Mouse (Mus musculus): ENCODE results near the gene Ttk. TPM values are rescaled to one million over a fixed set of nuclear protein-coding genes. Genes with fewer than 3 reads are reported as not detected.
A peak's percentile ranks its signal among the peaks of the same experiment; 100 is the strongest.

Gene Ttk
- 2.9 and 7.3 TPM in 2 replicates for polyA plus RNA-seq (2014; fragmentation: Nextera tagmentation; extraction: Ambion mirVana)

GRCm38 (mm10) chr9:83833811-83834747, at the start of gene Ttk:
Gene Ttk (plus strand): TSS chr9:83834689.
- ATAC-seq (ENCODE audit: low FRiP score, low TSS enrichment): peak; percentile 99
- DNase-seq: peak; percentile 96
- under 1% methylated on average over 38 of the region's 38 CpGs for WGBS
- Histone ChIP-seq H3K4me3 (replicated peaks; ENCODE audit: low read depth, low read length) (peak within 1 kb of the TSS; percentile 66), H3K4me1 (ENCODE audit: control insufficient read depth, insufficient read depth, low read length) (no peaks in the 10 kb centered on the region; the same call in 1 of the 2 replicates), H3K9ac (replicated peaks; ENCODE audit: low read length) (peak within 1 kb of the TSS; percentile 64), H3K36me3 (ENCODE audit: control insufficient read depth, insufficient read depth, low read length) (no peaks in the 10 kb centered on the region), H3K9me3 (ENCODE audit: control insufficient read depth, low read length) (no peaks in the 10 kb centered on the region), H3K4me2 (ENCODE audit: low read length) (peak within 1 kb of the TSS; percentile 89), H3K27ac (replicated peaks; ENCODE audit: low read depth, low read length) (peak within 1 kb of the TSS; percentile 97), H3K27me3 (ENCODE audit: control insufficient read depth, insufficient read depth, low read length) (no peaks in the 10 kb centered on the region)

GRCm38 (mm10) chr9:83785501-83785900, 49.0 kb upstream of the Ttk start:
- 74% methylated on average over 1 of the region's 1 CpGs for WGBS
- ATAC-seq (ENCODE audit: low FRiP score, low TSS enrichment): no peak
- H3K9ac ChIP-seq (replicated peaks; ENCODE audit: low read length): no peak overlapping the region
- peaks cover 52% of the 10 kb centered on the region for H3K36me3 ChIP-seq (ENCODE audit: control insufficient read depth, insufficient read depth, low read length)
- H3K9me3 ChIP-seq (ENCODE audit: control insufficient read depth, low read length): no peaks in the 10 kb centered on the region
- no peak overlapping the region for H3K4me3 ChIP-seq (replicated peaks; ENCODE audit: low read depth, low read length)
- no peak overlapping the region for H3K4me2 ChIP-seq (ENCODE audit: low read length)
- no peak for DNase-seq
- H3K27ac ChIP-seq (replicated peaks; ENCODE audit: low read depth, low read length): no peak overlapping the region
- no peaks in the 10 kb centered on the region for H3K27me3 ChIP-seq (ENCODE audit: control insufficient read depth, insufficient read depth, low read length)
- H3K4me1 ChIP-seq (ENCODE audit: control insufficient read depth, insufficient read depth, low read length): no peaks in the 10 kb centered on the region

- H3K27me3 ChIP-seq (ENCODE audit: control insufficient read depth, insufficient read depth, low read length): no peaks in the 10 kb centered on the region
- no peak overlapping the region for H3K9ac ChIP-seq (replicated peaks; ENCODE audit: low read length)
- peaks cover 28% of the 10 kb centered on the region for H3K36me3 ChIP-seq (ENCODE audit: control insufficient read depth, insufficient read depth, low read length)
- H3K4me1 ChIP-seq (ENCODE audit: control insufficient read depth, insufficient read depth, low read length): no peaks in the 10 kb centered on the region
- no peaks in the 10 kb centered on the region for H3K9me3 ChIP-seq (ENCODE audit: control insufficient read depth, low read length)
- WGBS: 97% methylated on average over 6 of the region's 6 CpGs
- DNase-seq: no peak
- H3K4me3 ChIP-seq (replicated peaks; ENCODE audit: low read depth, low read length): no peak overlapping the region
- no peak for ATAC-seq (ENCODE audit: low FRiP score, low TSS enrichment)
- H3K27ac ChIP-seq (replicated peaks; ENCODE audit: low read depth, low read length): no peak overlapping the region
- no peak overlapping the region for H3K4me2 ChIP-seq (ENCODE audit: low read length)
Measured at GRCm38 (mm10) chr9:83789326-83789725, 45.2 kb upstream of the Ttk start.

- no peak for ATAC-seq (ENCODE audit: low FRiP score, low TSS enrichment)
- Histone ChIP-seq H3K9ac (replicated peaks; ENCODE audit: low read length) (no peak overlapping the region), H3K4me2 (ENCODE audit: low read length) (no peak overlapping the region), H3K27me3 (ENCODE audit: control insufficient read depth, insufficient read depth, low read length) (no peaks in the 10 kb centered on the region), H3K4me1 (ENCODE audit: control insufficient read depth, insufficient read depth, low read length) (no peaks in the 10 kb centered on the region), H3K36me3 (ENCODE audit: control insufficient read depth, insufficient read depth, low read length) (no peaks in the 10 kb centered on the region), H3K9me3 (ENCODE audit: control insufficient read depth, low read length) (no peaks in the 10 kb centered on the region), H3K4me3 (replicated peaks; ENCODE audit: low read depth, low read length) (no peak overlapping the region), H3K27ac (replicated peaks; ENCODE audit: low read depth, low read length) (no peak overlapping the region)
- no peak for DNase-seq
- WGBS: 88% methylated on average over 7 of the region's 7 CpGs
Measured at GRCm38 (mm10) chr9:83796875-83797274, 37.6 kb upstream of the Ttk start.

GRCm38 (mm10) chr9:83797898-83798297, 36.6 kb upstream of the Ttk start:
- Histone ChIP-seq H3K27me3 (ENCODE audit: control insufficient read depth, insufficient read depth, low read length) (no peaks in the 10 kb centered on the region), H3K9me3 (ENCODE audit: control insufficient read depth, low read length) (no peaks in the 10 kb centered on the region), H3K4me3 (replicated peaks; ENCODE audit: low read depth, low read length) (no peak overlapping the region), H3K4me1 (ENCODE audit: control insufficient read depth, insufficient read depth, low read length) (0 out of 2 replicates have a peak, but pooled peaks cover 5% of the 10 kb centered on the region), H3K4me2 (ENCODE audit: low read length) (no peak overlapping the region), H3K27ac (replicated peaks; ENCODE audit: low read depth, low read length) (no peak overlapping the region), H3K36me3 (ENCODE audit: control insufficient read depth, insufficient read depth, low read length) (no peaks in the 10 kb centered on the region), H3K9ac (replicated peaks; ENCODE audit: low read length) (no peak overlapping the region)
- 85% methylated on average over 8 of the region's 8 CpGs for WGBS
- DNase-seq (no peak), ATAC-seq (ENCODE audit: low FRiP score, low TSS enrichment) (no peak)

- Histone ChIP-seq H3K4me1 (ENCODE audit: control insufficient read depth, insufficient read depth, low read length) (peaks cover 28% of the 10 kb centered on the region), H3K9ac (replicated peaks; ENCODE audit: low read length) (peak overlapping the region; percentile 89; the same call in 1 of the 2 replicates), H3K4me2 (ENCODE audit: low read length) (peak overlapping the region; percentile 66), H3K27me3 (ENCODE audit: control insufficient read depth, insufficient read depth, low read length) (no peaks in the 10 kb centered on the region), H3K4me3 (replicated peaks; ENCODE audit: low read depth, low read length) (peak overlapping the region; percentile 90), H3K9me3 (ENCODE audit: control insufficient read depth, low read length) (no peaks in the 10 kb centered on the region), H3K27ac (replicated peaks; ENCODE audit: low read depth, low read length) (no peak overlapping the region), H3K36me3 (ENCODE audit: control insufficient read depth, insufficient read depth, low read length) (no peaks in the 10 kb centered on the region)
- DNase-seq: peak; percentile 19
- no peak for ATAC-seq (ENCODE audit: low FRiP score, low TSS enrichment)
- WGBS: 59% methylated on average over 13 of the region's 13 CpGs
Measured at GRCm38 (mm10) chr9:83804341-83804740, 30.1 kb upstream of the Ttk start.

- DNase-seq: peak; percentile 87
- ATAC-seq (ENCODE audit: low FRiP score, low TSS enrichment): peak; percentile 83
- Histone ChIP-seq H3K4me2 (ENCODE audit: low read length) (peak overlapping the region; percentile 66), H3K27me3 (ENCODE audit: control insufficient read depth, insufficient read depth, low read length) (no peaks in the 10 kb centered on the region), H3K9me3 (ENCODE audit: control insufficient read depth, low read length) (no peaks in the 10 kb centered on the region), H3K4me3 (replicated peaks; ENCODE audit: low read depth, low read length) (peak overlapping the region; percentile 90), H3K4me1 (ENCODE audit: control insufficient read depth, insufficient read depth, low read length) (peaks cover 28% of the 10 kb centered on the region), H3K27ac (replicated peaks; ENCODE audit: low read depth, low read length) (peak overlapping the region; percentile 97), H3K9ac (replicated peaks; ENCODE audit: low read length) (peak overlapping the region; percentile 89), H3K36me3 (ENCODE audit: control insufficient read depth, insufficient read depth, low read length) (no peaks in the 10 kb centered on the region)
- 1% methylated on average over 37 of the region's 37 CpGs for WGBS
Measured at GRCm38 (mm10) chr9:83805164-83805976, 29.1 kb upstream of the Ttk start.

- Histone ChIP-seq H3K36me3 (ENCODE audit: control insufficient read depth, insufficient read depth, low read length) (no peaks in the 10 kb centered on the region), H3K4me2 (ENCODE audit: low read length) (peak within 1 kb of the TSS; percentile 66), H3K9ac (replicated peaks; ENCODE audit: low read length) (peak within 1 kb of the TSS; percentile 89), H3K27ac (replicated peaks; ENCODE audit: low read depth, low read length) (peak within 1 kb of the TSS; percentile 97), H3K27me3 (ENCODE audit: control insufficient read depth, insufficient read depth, low read length) (no peaks in the 10 kb centered on the region), H3K4me3 (replicated peaks; ENCODE audit: low read depth, low read length) (peak within 1 kb of the TSS; percentile 90), H3K9me3 (ENCODE audit: control insufficient read depth, low read length) (no peaks in the 10 kb centered on the region), H3K4me1 (ENCODE audit: control insufficient read depth, insufficient read depth, low read length) (peaks cover 28% of the 10 kb centered on the region)
- ATAC-seq (ENCODE audit: low FRiP score, low TSS enrichment): peak; percentile 94
- DNase-seq: peak; percentile 96
- 2% methylated on average over 68 of the region's 71 CpGs for WGBS
Measured at GRCm38 (mm10) chr9:83805977-83806815, 28.3 kb upstream of the Ttk start, which contains the start of gene Elovl4. Gene Elovl4 (minus strand): TSS chr9:83806277.
